ENCODE assay signal across 8 mouse cellular contexts in genomic region chr2:35291856-35292255, GRCm38 (mm10). TPM values are rescaled to one million over a fixed set of nuclear protein-coding genes. Genes with fewer than 3 reads are reported as not detected.
DNase-seq lines count a peak whose midpoint lies in the region; ATAC-seq and TF ChIP-seq lines count a peak whose summit lies in the region.

No protein-coding gene starts in this region.

- ATAC-seq in midbrain, embryonic 11.5 days (ENCODE audit: low FRiP score): no peak
- ATAC-seq in midbrain, embryonic 13.5 days: no peak
- no peak for ATAC-seq in monocyte, adult 5-6 weeks (replicated peaks; ENCODE audit: insufficient number of reproducible peaks, low FRiP score, low TSS enrichment, poor library complexity, severe bottlenecking)

- intact Hi-C loops in gastrocnemius, adult 2 months (cut with DNase I): loop anchor here (10.0 kb wide), 1 partner anchor 223 kb away; no protein-coding TSS in a partner anchor
- intact Hi-C loops in gastrocnemius, postnatal 14 days (cut with DNase I; ENCODE audit: low total_unique reads): loop anchor here (2.0 kb wide), 1 partner anchor 51 kb away; no protein-coding TSS in a partner anchor

- peak overlapping the region; percentile 36 for H3K4me3 ChIP-seq in gastrocnemius, adult 2 months
- H3K4me3 ChIP-seq in midbrain, embryonic 11.5 days (ENCODE audit: low read depth, low read length): no peak overlapping the region
- no peak overlapping the region for H3K4me3 ChIP-seq in midbrain, embryonic 13.5 days (replicated peaks)

- no peaks in the 10 kb centered on the region for H3K9me3 ChIP-seq in midbrain, embryonic 11.5 days (ENCODE audit: control insufficient read depth, low read length)
- no peaks in the 10 kb centered on the region for H3K9me3 ChIP-seq in midbrain, embryonic 13.5 days

- H3K27me3 ChIP-seq in midbrain, embryonic 11.5 days (ENCODE audit: control insufficient read depth, insufficient read depth, low read length): no peaks in the 10 kb centered on the region
- no peaks in the 10 kb centered on the region for H3K27me3 ChIP-seq in midbrain, embryonic 13.5 days

- H3K4me1 ChIP-seq in midbrain, embryonic 11.5 days (ENCODE audit: control insufficient read depth, insufficient read depth, low read length): no peaks in the 10 kb centered on the region
- no peaks in the 10 kb centered on the region for H3K4me1 ChIP-seq in midbrain, embryonic 13.5 days (replicated peaks)

- peak; percentile 86 for TF ChIP-seq CTCF in gastrocnemius, adult 2 months (IDR thresholded peaks at IDR 0.05)

- H3K4me2 ChIP-seq in midbrain, embryonic 11.5 days: no peak overlapping the region
- no peak overlapping the region for H3K4me2 ChIP-seq in midbrain, embryonic 13.5 days (replicated peaks)

- H3K27ac ChIP-seq in gastrocnemius, adult 2 months: no peak overlapping the region
- H3K27ac ChIP-seq in midbrain, embryonic 11.5 days (ENCODE audit: low read depth, low read length): no peak overlapping the region
- no peak overlapping the region for H3K27ac ChIP-seq in midbrain, embryonic 13.5 days

- H3K9ac ChIP-seq in midbrain, embryonic 11.5 days (ENCODE audit: low read length): no peak overlapping the region
- H3K9ac ChIP-seq in midbrain, embryonic 13.5 days (replicated peaks): no peak overlapping the region

- no peak for DNase-seq in gastrocnemius, adult 2 months
- DNase-seq in gastrocnemius, postnatal 14 days: no peak
- DNase-seq in midbrain, embryonic 11.5 days (ENCODE audit: low spot score, missing footprints): peak; percentile 94
- DNase-seq in c-Kit-positive CD71-positive TER-119-positive erythroid progenitor cells, embryonic 14.5 days (ENCODE audit: low spot score): peak; percentile 65
- DNase-seq in induced T-regulatory cell, adult 2 months (ENCODE audit: low read depth): peak; percentile 82
- peak; percentile 26 for DNase-seq in retina, adult 2 months (ENCODE audit: low read depth, low spot score)

- WGBS in midbrain, embryonic 11.5 days: 19% methylated on average over 3 of the region's 3 CpGs
- WGBS in midbrain, embryonic 13.5 days: 30% methylated on average over 3 of the region's 3 CpGs

- H3K36me3 ChIP-seq in midbrain, embryonic 11.5 days (ENCODE audit: control insufficient read depth, insufficient read depth, low read length): no peaks in the 10 kb centered on the region
- H3K36me3 ChIP-seq in midbrain, embryonic 13.5 days: no peaks in the 10 kb centered on the region

RNA-seq across cellular contexts. Expression of gene Gsn, which starts 35.7 kb away (rescaled TPM):
- 100 to 1,000 TPM; 676 to 777 TPM for total RNA-seq in gastrocnemius, adult 2 months (2021)
- 100 to 1,000 TPM; 177 to 231 TPM for total RNA-seq in gastrocnemius, postnatal 14 days (2021)
- 27.9 and 29.9 TPM in 2 replicates for polyA plus RNA-seq in midbrain, embryonic 11.5 days (2014; fragmentation: Nextera tagmentation; extraction: Ambion mirVana)
- polyA plus RNA-seq in midbrain, embryonic 13.5 days (2015; fragmentation: Nextera tagmentation; extraction: Ambion mirVana): 14.1 and 18.0 TPM in 2 replicates
- 36.7 to 46.1 TPM (median 45.9 TPM) in 3 replicates for total RNA-seq in monocyte, adult 5-6 weeks (2017)

RNA-seq across cellular contexts. Expression of gene Stom, which starts 44.9 kb away (rescaled TPM):
- total RNA-seq in gastrocnemius, adult 2 months (2021): 10 to 100 TPM; 17.1 to 30.1 TPM
- total RNA-seq in gastrocnemius, postnatal 14 days (2021): 10 to 100 TPM; 20.1 to 22.2 TPM
- 15.3 and 15.4 TPM in 2 replicates for polyA plus RNA-seq in midbrain, embryonic 11.5 days (2014; fragmentation: Nextera tagmentation; extraction: Ambion mirVana)
- polyA plus RNA-seq in midbrain, embryonic 13.5 days (2015; fragmentation: Nextera tagmentation; extraction: Ambion mirVana): 9.4 and 9.7 TPM in 2 replicates
- 53.6 to 72.6 TPM (median 70.6 TPM) in 3 replicates for total RNA-seq in monocyte, adult 5-6 weeks (2017)

Comparison
In these comparisons a context has a peak if more than half of its experiments do, and no peak if none do; other contexts are left out.
1. DNase-seq: peak in midbrain, embryonic 11.5 days (single experiment), c-Kit-positive CD71-positive TER-119-positive erythroid progenitor cells, embryonic 14.5 days (single experiment), induced T-regulatory cell, adult 2 months (single experiment) and retina, adult 2 months (single experiment); none in gastrocnemius, adult 2 months (single experiment) and gastrocnemius, postnatal 14 days (single experiment).